Mouse (Mus musculus) midbrain, postnatal 0 days (tissue): ENCODE data around the gene Ifi203. TPM values are rescaled to one million over a fixed set of nuclear protein-coding genes. Genes with fewer than 3 reads are reported as not detected.
A peak's percentile ranks its signal among the peaks of the same experiment; 100 is the strongest.
"Not testable (repeated sequence)": the region's sequence is repeated elsewhere in the genome, so short reads cannot be mapped to it uniquely, and the experiment has no call there.

ENCODE experiments used
- ATAC-seq: fragments of 200-750 bp; cut with Nextera tagmentation; 2 replicates; pipeline ENCODE4 v1.8.0; 2017; ENCODE audit warnings: moderate number of reproducible peaks, mild to moderate bottlenecking, moderate TSS enrichment, moderate library complexity; ENCODE audit not compliant: low FRiP score
- DNase-seq: peaks from one replicate; pipeline ENCODE4 v3.0.0-alpha.2; 2015; ENCODE audit warnings: low spot score
- H3K27ac ChIP-seq: fragments of 300-500 bp; sonication (generic); 2 replicates; pipeline ENCODE4 v1.5.1; 2014; ENCODE audit warnings: low read depth, mild to moderate bottlenecking, low read length, mixed read lengths
- H3K27me3 ChIP-seq: fragments of 300-500 bp; sonication (generic); 2 replicates; pipeline ENCODE4 v1.6.1; 2014; ENCODE audit warnings: low read length, control low read depth, mixed read lengths; ENCODE audit not compliant: insufficient read depth
- H3K36me3 ChIP-seq: fragments of 300-500 bp; sonication (generic); 2 replicates; pipeline ENCODE4 v1.6.1; 2014; ENCODE audit warnings: low read length, control low read depth, mixed read lengths; ENCODE audit not compliant: insufficient read depth
- H3K4me1 ChIP-seq: fragments of 300-500 bp; sonication (generic); 2 replicates; pipeline ENCODE4 v1.6.1; 2014; ENCODE audit warnings: mild to moderate bottlenecking, control low read depth, antibody characterized with exemption, low read length, mixed read lengths; ENCODE audit not compliant: insufficient read depth
- H3K4me2 ChIP-seq: fragments of 300-500 bp; sonication (generic); 2 replicates; pipeline ENCODE4 v1.6.1; 2014; ENCODE audit warnings: low read depth, mild to moderate bottlenecking, low read length, mixed read lengths; ENCODE audit not compliant: poor library complexity, severe bottlenecking
- H3K4me3 ChIP-seq: fragments of 300-500 bp; sonication (generic); 2 replicates; pipeline ENCODE4 v1.5.1; 2014; ENCODE audit warnings: low read depth, mild to moderate bottlenecking, low read length, moderate library complexity
- H3K9ac ChIP-seq: fragments of 300-500 bp; sonication (generic); replicated peaks from 2 replicates; pipeline ENCODE4 v1.6.1; 2014; ENCODE audit warnings: mild to moderate bottlenecking, low read length, moderate library complexity, mixed read lengths; ENCODE audit not compliant: poor library complexity, severe bottlenecking
- H3K9me3 ChIP-seq: fragments of 300-500 bp; sonication (generic); 2 replicates; pipeline ENCODE4 v1.6.1; 2016; ENCODE audit warnings: low read length, control low read depth
- WGBS: fragments of 180-500 bp; shearing (Covaris S2); extraction: QIAGEN DNeasy Blood & Tissue Kit; methylation state at CpG from one replicate; pipeline ENCODE4 v1.1.7; 2014; 5-methylcytosine and 5-hydroxymethylcytosine counted together
- polyA plus RNA-seq: library from polyadenylated mRNA; unstranded; fragments of >200 nt; fragmentation: Nextera tagmentation; extraction: Ambion mirVana; gene quantifications from 2 replicates; pipeline ENCODE4 v1.2.1, GENCODE M21; 2015
- total RNA-seq: library from RNA; depleted of rRNA; stranded (reverse); fragments of >200 nt; gene quantifications from 2 replicates; pipeline ENCODE4 v1.2.3, GENCODE M21; 2014; rRNA removed

Gene Ifi203
- total and polyA plus RNA-seq, 2 experiments from 2014 or later: 1.4 to 1.5 TPM

DNA sequence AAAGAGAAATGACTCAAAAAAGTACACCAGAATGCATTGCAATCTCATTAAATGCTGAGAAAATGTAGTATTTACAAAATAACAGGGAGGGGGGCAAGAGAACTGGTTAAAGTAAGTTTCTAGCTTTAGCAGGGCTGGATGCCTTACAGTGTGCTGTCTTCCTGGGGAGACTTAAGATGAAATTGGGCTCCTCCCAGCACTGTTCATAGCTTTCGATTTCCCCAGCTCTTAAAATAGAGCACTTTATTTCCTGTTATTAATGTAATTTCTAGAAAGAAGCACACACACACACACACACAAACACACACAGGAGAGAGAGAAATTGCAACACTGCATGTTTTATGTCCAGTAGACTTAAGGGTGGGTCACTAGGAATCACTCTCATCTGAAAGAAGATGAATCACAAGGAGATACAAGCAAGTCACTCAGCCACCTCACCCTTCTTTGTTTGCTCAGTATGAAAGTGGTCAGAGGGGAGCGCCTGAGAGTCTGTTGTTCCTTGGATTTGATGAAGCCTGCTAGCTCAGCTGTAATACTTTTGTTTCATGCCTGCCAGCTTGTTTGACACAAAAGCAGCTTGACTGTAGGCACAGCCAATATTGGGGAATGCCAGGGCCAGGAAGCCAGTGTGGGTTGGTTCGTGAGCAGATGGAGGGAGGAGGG, 62.3 kb downstream of the Ifi203 start:
- H3K27ac ChIP-seq, H3K36me3 ChIP-seq, H3K4me3 ChIP-seq, H3K9ac ChIP-seq, H3K27me3 ChIP-seq, H3K4me2 ChIP-seq, H3K9me3 ChIP-seq, H3K4me1 ChIP-seq: not testable (repeated sequence)
- ATAC-seq (peak; percentile 54; the same call in 1 of the 2 replicates), DNase-seq (peak; percentile 52)
- WGBS: 59% methylated on average over 3 of the region's 3 CpGs

DNA sequence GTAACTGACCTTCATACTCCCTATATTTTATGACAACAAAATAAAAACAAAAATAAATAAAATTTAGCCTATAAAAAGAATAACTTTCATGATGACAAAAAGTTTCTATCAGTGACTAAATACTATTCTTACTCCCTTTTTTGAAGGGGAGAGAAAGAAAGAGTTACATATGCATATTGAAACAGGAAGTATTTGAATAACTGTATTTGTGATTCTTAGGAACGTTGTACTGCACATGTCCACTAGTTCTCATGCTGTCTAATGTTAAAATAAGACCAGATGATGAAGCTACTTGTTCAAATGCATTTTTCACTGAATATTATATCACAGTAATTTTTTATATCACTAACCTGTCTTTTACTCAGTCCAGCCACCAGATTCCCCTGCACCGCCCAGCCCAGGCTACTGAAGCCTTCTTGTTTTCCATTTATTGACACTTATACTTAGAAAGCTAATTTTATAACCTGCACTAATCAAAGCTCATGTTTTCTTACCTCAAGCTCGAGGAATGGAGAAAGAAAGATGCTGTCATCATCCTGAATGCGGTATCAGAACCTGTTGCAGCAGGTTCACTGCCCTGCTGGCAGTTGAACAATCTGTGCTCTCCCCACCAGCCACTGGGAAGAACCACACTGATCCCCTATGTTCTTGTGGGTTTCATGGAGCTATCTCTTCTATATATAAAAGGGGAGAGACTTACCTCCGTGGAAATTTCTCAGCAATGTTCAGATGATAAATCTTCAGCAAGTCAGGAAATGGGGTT, 63.1 kb downstream of the Ifi203 start:
- DNase-seq, H3K4me3 ChIP-seq, H3K9me3 ChIP-seq, H3K27me3 ChIP-seq, H3K36me3 ChIP-seq, H3K4me1 ChIP-seq, H3K9ac ChIP-seq, ATAC-seq, H3K27ac ChIP-seq, H3K4me2 ChIP-seq: not testable (repeated sequence)
- 82% methylated on average over 5 of the region's 5 CpGs for WGBS

DNA sequence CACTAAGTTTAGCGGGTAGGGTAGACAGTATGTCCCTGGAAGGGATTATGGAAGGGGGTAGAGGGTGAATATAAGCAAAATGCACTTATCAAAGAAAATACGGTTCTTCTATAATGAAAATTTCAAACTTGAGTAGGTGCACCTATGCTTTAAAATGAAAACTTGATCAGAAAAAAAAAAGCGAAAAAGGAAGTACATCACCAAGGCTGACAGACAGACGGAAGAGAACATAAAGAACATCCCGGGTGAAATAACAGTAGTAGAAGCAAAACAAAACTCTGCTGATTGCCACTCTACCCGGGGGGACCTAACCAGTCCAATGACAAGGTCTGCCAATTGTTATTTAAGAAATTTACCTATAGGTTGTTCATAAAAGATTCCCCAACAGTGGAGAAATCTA, 64.2 kb downstream of the Ifi203 start:
- not testable (repeated sequence) for H3K9ac ChIP-seq, H3K27ac ChIP-seq, H3K4me3 ChIP-seq, DNase-seq, H3K36me3 ChIP-seq, H3K27me3 ChIP-seq, H3K4me1 ChIP-seq, ATAC-seq, H3K4me2 ChIP-seq, H3K9me3 ChIP-seq
- WGBS: 93% methylated on average over 6 of the region's 6 CpGs

DNA sequence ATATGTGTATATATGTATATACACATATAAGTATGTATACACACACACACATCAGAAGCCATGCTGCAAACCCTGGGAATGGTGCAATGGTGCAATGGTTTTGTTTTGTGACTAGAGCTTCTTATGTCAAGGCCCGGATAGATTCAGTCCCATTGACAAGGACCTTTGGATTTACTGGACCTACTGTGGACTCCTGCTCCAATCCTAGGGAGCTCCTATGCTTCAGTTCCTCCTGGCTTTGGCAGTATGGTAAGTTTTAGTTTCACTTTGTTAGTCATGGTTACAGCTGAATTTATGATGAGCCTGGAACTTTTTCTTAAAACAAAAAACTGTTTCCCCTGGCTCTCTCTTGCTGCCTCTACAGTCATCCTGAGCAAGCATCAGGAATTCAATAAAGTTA, 65.3 kb downstream of the Ifi203 start:
- not testable (repeated sequence) for H3K36me3 ChIP-seq, H3K4me1 ChIP-seq, DNase-seq, H3K4me3 ChIP-seq, H3K27me3 ChIP-seq, H3K9me3 ChIP-seq, H3K9ac ChIP-seq, ATAC-seq, H3K27ac ChIP-seq, H3K4me2 ChIP-seq
- 76% methylated on average over 1 of the region's 1 CpGs for WGBS

Other genes starting within 250 kb of the Ifi203 start
- 0.60 and 0.71 TPM in 2 replicates for gene Ifi207, start 200.9 kb downstream of the Ifi203 start, total RNA-seq
- 0.27 and 0.57 TPM in 2 replicates for gene Ifi207, start 200.9 kb downstream of the Ifi203 start, polyA plus RNA-seq
- gene Ifi204, start 175.7 kb downstream of the Ifi203 start, total RNA-seq: 0.19 and 0.55 TPM in 2 replicates
- 1.1 TPM in 2 replicates for gene Ifi204, start 175.7 kb downstream of the Ifi203 start, polyA plus RNA-seq
- 0.80 TPM in 1 of 2 replicates, not detected in the other for gene Ifi211, start 29.6 kb downstream of the Ifi203 start, total RNA-seq
- gene Ifi211, start 29.6 kb downstream of the Ifi203 start, polyA plus RNA-seq: 0.34 and 0.48 TPM in 2 replicates
- gene Mndal, start 181 bp downstream of the Ifi203 start, total RNA-seq: 0.19 and 0.27 TPM in 2 replicates
- gene Mndal, start 181 bp downstream of the Ifi203 start, polyA plus RNA-seq: 1.5 and 1.8 TPM in 2 replicates
- gene Ifi202b, start 40.1 kb upstream of the Ifi203 start, total RNA-seq: not detected in 2 replicates
- not detected in 2 replicates for gene Ifi202b, start 40.1 kb upstream of the Ifi203 start, polyA plus RNA-seq
- gene Ifi205, start 89.1 kb upstream of the Ifi203 start, total RNA-seq: 0.11 TPM in 1 of 2 replicates, not detected in the other
- gene Ifi205, start 89.1 kb upstream of the Ifi203 start, polyA plus RNA-seq: not detected in 2 replicates
- not detected in 2 replicates for gene Olfr433, start 98.0 kb upstream of the Ifi203 start, total RNA-seq
- not detected in 2 replicates for gene Olfr433, start 98.0 kb upstream of the Ifi203 start, polyA plus RNA-seq
- gene Olfr432, start 106.5 kb upstream of the Ifi203 start, total RNA-seq: not detected in 2 replicates
- gene Olfr432, start 106.5 kb upstream of the Ifi203 start, polyA plus RNA-seq: not detected in 2 replicates
- gene Olfr430, start 123.9 kb upstream of the Ifi203 start, total RNA-seq: not detected in 2 replicates
- not detected in 2 replicates for gene Olfr430, start 123.9 kb upstream of the Ifi203 start, polyA plus RNA-seq
- gene Olfr429, start 141.7 kb upstream of the Ifi203 start, total RNA-seq: not detected in 2 replicates
- 0.10 TPM in 1 of 2 replicates, not detected in the other for gene Olfr429, start 141.7 kb upstream of the Ifi203 start, polyA plus RNA-seq
- not detected in 2 replicates for gene Olfr427, start 154.2 kb upstream of the Ifi203 start, total RNA-seq
- not detected in 2 replicates for gene Olfr427, start 154.2 kb upstream of the Ifi203 start, polyA plus RNA-seq
- gene Olfr231, start 178.5 kb upstream of the Ifi203 start, total RNA-seq: not detected in 2 replicates
- gene Olfr231, start 178.5 kb upstream of the Ifi203 start, polyA plus RNA-seq: not detected in 2 replicates
- not detected in 2 replicates for gene Olfr424, start 188.8 kb upstream of the Ifi203 start, total RNA-seq
- gene Olfr424, start 188.8 kb upstream of the Ifi203 start, polyA plus RNA-seq: not detected in 2 replicates
- not detected in 2 replicates for gene Olfr420, start 213.0 kb upstream of the Ifi203 start, total RNA-seq
- not detected in 2 replicates for gene Olfr420, start 213.0 kb upstream of the Ifi203 start, polyA plus RNA-seq
- 0.16 and 0.19 TPM in 2 replicates for gene Spta1, start 230.1 kb upstream of the Ifi203 start, total RNA-seq
- 0.04 TPM in 1 of 2 replicates, not detected in the other for gene Spta1, start 230.1 kb upstream of the Ifi203 start, polyA plus RNA-seq